ENCODE assay signal across 17 mouse cellular contexts in genomic region chr11:6319374-6319773, GRCm38 (mm10). TPM values are rescaled to one million over a fixed set of nuclear protein-coding genes. Genes with fewer than 3 reads are reported as not detected.
A peak's percentile ranks its signal among the peaks of the same experiment; 100 is the strongest.
DNase-seq lines count a peak whose midpoint lies in the region; TF ChIP-seq lines count a peak whose summit lies in the region.
"Had no signal": no experiment of that assay in that cellular context is flagged by ENCODE, and none has a peak within 500 bp of the region (broad histone marks: within the 10 kb centered on the region; RNA-seq: fewer than 3 reads in every experiment).

No protein-coding gene starts in this region.

- no peak overlapping the region for H3K9ac ChIP-seq in MEL (ENCODE audit: control insufficient read depth, low read depth, low read length, poor library complexity, severe bottlenecking)

- no peak for TF ChIP-seq RAD21 in MEL (IDR thresholded peaks at IDR 0.05; ENCODE audit: low read depth, low read length)

- peak; percentile 60 to 87 for TF ChIP-seq EP300 in MEL (IDR thresholded peaks at IDR 0.05; ENCODE audit: low read depth in 1 of 2, low read length in 2 of 2)

- peaks cover 15 to 26% of the 10 kb centered on the region in 2 experiments for H3K36me3 ChIP-seq in MEL (ENCODE audit: control insufficient read depth in 1 of 2, insufficient read depth in 2 of 2, low read length in 2 of 2)

- no peak overlapping the region for H3K4me3 ChIP-seq in MEL (ENCODE audit: control insufficient read depth in 1 of 2, insufficient read depth in 1 of 2, low read depth in 2 of 2, low read length in 2 of 2)

- peak overlapping the region; percentile 34; the same call in 1 of the 2 replicates for H3K27ac ChIP-seq in MEL (ENCODE audit: control insufficient read depth, low read depth, low read length)

- no peak for TF ChIP-seq POLR2A in MEL (IDR thresholded peaks at IDR 0.05; ENCODE audit: control insufficient read depth in 1 of 2, insufficient read depth in 1 of 2, low read depth in 1 of 2, low read length in 2 of 2, poor library complexity in 1 of 2)

- no peaks in the 10 kb centered on the region for H3K9me3 ChIP-seq in MEL (replicated peaks; ENCODE audit: insufficient read depth, low read length)
- H3K9me3 ChIP-seq: G1E had no signal

- TF ChIP-seq CTCF in MEL (IDR thresholded peaks at IDR 0.05 in 2 of 3, conservative IDR thresholded peaks at IDR 0.05 in 1 of 3; ENCODE audit: control insufficient read depth in 1 of 3, insufficient read depth in 1 of 3, low read depth in 2 of 3, low read length in 3 of 3, poor library complexity in 1 of 3, severe bottlenecking in 1 of 3) = no peak

- H3K27me3 ChIP-seq in MEL (ENCODE audit: control insufficient read depth in 1 of 2, insufficient read depth in 2 of 2, low read length in 2 of 2) = no peaks in the 10 kb centered on the region
- H3K27me3 ChIP-seq: CH12.LX, Patski had no signal

- H3K4me1 ChIP-seq in MEL (ENCODE audit: control insufficient read depth in 1 of 2, insufficient read depth in 2 of 2, low read length in 2 of 2) = peaks cover 0 to 3% of the 10 kb centered on the region in 2 experiments; a peak in 2 of 4 replicates

- DNase-seq in MEL (ENCODE audit: low read depth, low spot score) = peak; percentile 90
- DNase-seq in MEL-GATA-1-ER (ENCODE audit: extremely low read depth, low read depth) = peak; percentile 78
- DNase-seq in cerebellum, adult 18-20 months = no peak
- DNase-seq in kidney, postnatal 36 days = no peak
- DNase-seq: adrenal gland, adult 2 months; adrenal gland, adult 8-10 months; adrenal gland, postnatal 10 days; adrenal gland, postnatal 14 days; adrenal gland, postnatal 25 days; adrenal gland, postnatal 36 days; B cell, adult 2 months; cerebellum, adult 11 months; cerebellum, adult 11-12 months; cerebellum, adult 2 months had no signal

- no peaks in the 10 kb centered on the region for H3K79me2 ChIP-seq in MEL (ENCODE audit: control insufficient read depth, insufficient read depth, low read length, poor library complexity)

TF ChIP-seq in MEL, 35 proteins besides CTCF, POLR2A, EP300 and RAD21:
- TF ChIP-seq E2F4 (IDR thresholded peaks at IDR 0.05; ENCODE audit: borderline replicate concordance, low read depth, low read length) (no peak), USF1 (IDR thresholded peaks at IDR 0.05; ENCODE audit: low read depth, low read length) (peak; percentile 28; the same call in 1 of the 2 replicates), NRF1 (IDR thresholded peaks at IDR 0.05; ENCODE audit: insufficient read depth, low read depth, low read length, poor library complexity, severe bottlenecking) (no peak), ZKSCAN1 (IDR thresholded peaks at IDR 0.05; ENCODE audit: low read depth, low read length) (no peak), GABPA (IDR thresholded peaks at IDR 0.05; ENCODE audit: low read depth, low read length) (no peak), MEF2A (IDR thresholded peaks at IDR 0.05; ENCODE audit: extremely low read depth, insufficient replicate concordance, low read depth, low read length, poor library complexity, severe bottlenecking) (no peak), MAX (IDR thresholded peaks at IDR 0.05; ENCODE audit: low read length) (no peak), CHD2 (IDR thresholded peaks at IDR 0.05; ENCODE audit: low read length) (no peak), NELFE (IDR thresholded peaks at IDR 0.05; ENCODE audit: low read depth, low read length) (no peak), BHLHE40 (IDR thresholded peaks at IDR 0.05; ENCODE audit: borderline replicate concordance, low read depth, low read length) (no peak), POLR2AphosphoS2 (IDR thresholded peaks at IDR 0.05; ENCODE audit: low read length) (no peak), ZMIZ1 (IDR thresholded peaks at IDR 0.05; ENCODE audit: low read depth, low read length) (no peak), SIN3A (IDR thresholded peaks at IDR 0.05; ENCODE audit: low read length) (peak; percentile 59), TCF12 (IDR thresholded peaks at IDR 0.05; ENCODE audit: low read depth, low read length) (peak; percentile 46; the same call in 1 of the 2 replicates), RCOR1 (IDR thresholded peaks at IDR 0.05; ENCODE audit: low read depth, low read length) (peak; percentile 62), GATA1 (IDR thresholded peaks at IDR 0.05; ENCODE audit: low read depth, low read length) (peak; percentile 34; the same call in 1 of the 2 replicates), POLR2AphosphoS5 (IDR thresholded peaks at IDR 0.05; ENCODE audit: borderline replicate concordance, low read depth, low read length) (no peak), MYC (IDR thresholded peaks at IDR 0.05; ENCODE audit: low read depth, low read length) (no peak), ZC3H11A (IDR thresholded peaks at IDR 0.05; ENCODE audit: low read depth, low read length) (no peak), MAZ (IDR thresholded peaks at IDR 0.05; ENCODE audit: low read depth, low read length) (no peak), USF2 (IDR thresholded peaks at IDR 0.05; ENCODE audit: borderline replicate concordance in 1 of 2, insufficient read depth in 1 of 2, low read depth in 1 of 2, low read length in 2 of 2) (no peak), TBP (IDR thresholded peaks at IDR 0.05; ENCODE audit: low read depth, low read length) (peak; percentile 87), ELF1 (IDR thresholded peaks at IDR 0.05; ENCODE audit: low read depth, low read length) (no peak), KAT2A (conservative IDR thresholded peaks at IDR 0.05; ENCODE audit: low read depth, low read length) (no peak), ZNF384 (IDR thresholded peaks at IDR 0.05; ENCODE audit: low read depth, low read length) (no peak), CHD1 (IDR thresholded peaks at IDR 0.05; ENCODE audit: low read depth, low read length) (no peak), JUND (IDR thresholded peaks at IDR 0.05; ENCODE audit: low read depth, low read length) (no peak), HCFC1 (IDR thresholded peaks at IDR 0.05; ENCODE audit: low read depth, low read length) (0 out of 2 replicates have a peak, but pooled peaks have one; percentile 31), MXI1 (IDR thresholded peaks at IDR 0.05; ENCODE audit: low read depth, low read length) (peak; percentile 58; the same call in 1 of the 2 replicates), SMC3 (IDR thresholded peaks at IDR 0.05; ENCODE audit: low read depth, low read length) (no peak), ETS1 (IDR thresholded peaks at IDR 0.05; ENCODE audit: low read depth, low read length) (0 out of 2 replicates have a peak, but pooled peaks have one; percentile 14), MAFK (IDR thresholded peaks at IDR 0.05; ENCODE audit: borderline replicate concordance, low read depth, low read length) (no peak), TAL1 (IDR thresholded peaks at IDR 0.05; ENCODE audit: low read length) (peak; percentile 38), UBTF (IDR thresholded peaks at IDR 0.05; ENCODE audit: borderline replicate concordance, insufficient read depth, low read depth, low read length) (no peak), MYB (IDR thresholded peaks at IDR 0.05; ENCODE audit: low read depth, low read length) (no peak)

RNA-seq across cellular contexts. Expression of gene Ogdh, which starts 27.9 kb away (rescaled TPM):
- total RNA-seq in MEL (2012; rRNA removed) = 91.8 and 93.7 TPM in 2 replicates
- polyA plus RNA-seq in MEL (2012; ENCODE audit: insufficient read depth in 1 of 2, insufficient read length in 2 of 2, low read depth in 1 of 2, low replicate concordance in 2 of 2, missing spikeins in 1 of 2) = 100 to 1,000 TPM in 1 of 2 experiments, 10 to 100 TPM in 1; 94.9 to 118 TPM

RNA-seq across cellular contexts. Expression of gene Tmed4, which starts 44.7 kb away (rescaled TPM):
- total RNA-seq in MEL (2012; rRNA removed) = 47.8 and 60.9 TPM in 2 replicates
- polyA plus RNA-seq in MEL (2012; ENCODE audit: insufficient read depth in 1 of 2, insufficient read length in 2 of 2, low read depth in 1 of 2, low replicate concordance in 2 of 2, missing spikeins in 1 of 2) = 10 to 100 TPM in 1 of 2 experiments, not detected in 1; 66.5 TPM

RNA-seq across cellular contexts. Expression of gene Ddx56, which starts 51.8 kb away (rescaled TPM):
- 178 and 201 TPM in 2 replicates for total RNA-seq in MEL (2012; rRNA removed)
- polyA plus RNA-seq in MEL (2012; ENCODE audit: insufficient read depth in 1 of 2, insufficient read length in 2 of 2, low read depth in 1 of 2, low replicate concordance in 2 of 2, missing spikeins in 1 of 2) = 100 to 1,000 TPM in 1 of 2 experiments, not detected in 1; 138 TPM

Comparison
In these comparisons a context has a peak if more than half of its experiments do, and no peak if none do; other contexts are left out.
1. DNase-seq: peak in MEL (single experiment) and MEL-GATA-1-ER (single experiment); none in cerebellum, adult 18-20 months (0 of 2) and kidney, postnatal 36 days (0 of 2).